In genomic region chr16:53638131-53638530, GRCm38 (mm10) we compare ENCODE assay signal across 31 mouse cellular contexts.
"Had no signal": no experiment of that assay in that cellular context is flagged by ENCODE, and none has a peak within 500 bp of the region (broad histone marks: within the 10 kb centered on the region; RNA-seq: fewer than 3 reads in every experiment).

No protein-coding gene starts in this region.

- H3K36me3 ChIP-seq: limb, embryonic 10.5 days; limb, embryonic 12.5 days; limb, embryonic 13.5 days; limb, embryonic 15.5 days; liver, embryonic 12.5 days; liver, embryonic 13.5 days; liver, embryonic 15.5 days; lung, embryonic 15.5 days; midbrain, embryonic 10.5 days; midbrain, embryonic 12.5 days; midbrain, embryonic 13.5 days; midbrain, embryonic 15.5 days; neural tube, embryonic 12.5 days had no signal

- H3K27me3 ChIP-seq: limb, embryonic 12.5 days; limb, embryonic 13.5 days; limb, embryonic 15.5 days; liver, embryonic 12.5 days; liver, embryonic 13.5 days; liver, embryonic 15.5 days; lung, embryonic 15.5 days; megakaryocyte, embryonic 14.5 days; midbrain, embryonic 12.5 days; midbrain, embryonic 13.5 days; midbrain, embryonic 15.5 days; neural tube, embryonic 12.5 days had no signal

- H3K9me3 ChIP-seq: limb, embryonic 10.5 days; limb, embryonic 12.5 days; limb, embryonic 13.5 days; limb, embryonic 15.5 days; liver, embryonic 12.5 days; liver, embryonic 13.5 days; liver, embryonic 15.5 days; lung, embryonic 15.5 days; megakaryocyte, embryonic 14.5 days; midbrain, embryonic 10.5 days; midbrain, embryonic 12.5 days; midbrain, embryonic 13.5 days; midbrain, embryonic 15.5 days; neural tube, embryonic 12.5 days had no signal

- H3K4me2 ChIP-seq: limb, embryonic 12.5 days; limb, embryonic 13.5 days; limb, embryonic 15.5 days; liver, embryonic 12.5 days; liver, embryonic 13.5 days; liver, embryonic 15.5 days; lung, embryonic 14.5 days; lung, embryonic 15.5 days; midbrain, embryonic 11.5 days; midbrain, embryonic 12.5 days; midbrain, embryonic 13.5 days; midbrain, embryonic 15.5 days; neural tube, embryonic 12.5 days had no signal

- H3K9ac ChIP-seq: limb, embryonic 12.5 days; limb, embryonic 13.5 days; limb, embryonic 15.5 days; liver, embryonic 12.5 days; liver, embryonic 13.5 days; liver, embryonic 14.5 days; liver, embryonic 15.5 days; liver, postnatal 0 days; lung, embryonic 14.5 days; lung, embryonic 15.5 days; midbrain, embryonic 12.5 days; midbrain, embryonic 13.5 days; midbrain, embryonic 15.5 days; neural tube, embryonic 12.5 days had no signal

- ATAC-seq: liver, embryonic 12.5 days; liver, postnatal 0 days; lung, postnatal 0 days; midbrain, embryonic 13.5 days; midbrain, embryonic 15.5 days; midbrain, embryonic 16.5 days had no signal

- H3K4me3 ChIP-seq: limb, embryonic 10.5 days; limb, embryonic 12.5 days; limb, embryonic 13.5 days; limb, embryonic 15.5 days; liver, embryonic 12.5 days; liver, embryonic 13.5 days; liver, embryonic 15.5 days; lung, embryonic 15.5 days; megakaryocyte, embryonic 14.5 days; midbrain, embryonic 10.5 days; midbrain, embryonic 12.5 days; midbrain, embryonic 13.5 days; midbrain, embryonic 15.5 days; myocyte; neural tube, embryonic 12.5 days had no signal

- H3K4me1 ChIP-seq: limb, embryonic 10.5 days; limb, embryonic 12.5 days; limb, embryonic 13.5 days; limb, embryonic 15.5 days; liver, embryonic 12.5 days; liver, embryonic 13.5 days; liver, embryonic 15.5 days; lung, embryonic 15.5 days; megakaryocyte, embryonic 14.5 days; midbrain, embryonic 10.5 days; midbrain, embryonic 12.5 days; midbrain, embryonic 13.5 days; midbrain, embryonic 15.5 days; neural tube, embryonic 12.5 days had no signal

- DNase-seq: left cerebral cortex, postnatal 4 days; liver; liver, embryonic 13.5 days; liver, postnatal 0 days; lung, adult 18-20 months; lung, adult 2 months; lung, embryonic 14.5 days; lung, postnatal 10 days; lung, postnatal 14 days; lung, postnatal 36 days; lung, postnatal 4 days; midbrain, embryonic 14.5 days had no signal

- H3K27ac ChIP-seq: limb, embryonic 10.5 days; limb, embryonic 12.5 days; limb, embryonic 13.5 days; limb, embryonic 15.5 days; liver, embryonic 12.5 days; liver, embryonic 13.5 days; liver, embryonic 14.5 days; liver, embryonic 15.5 days; lung, embryonic 15.5 days; macrophage; midbrain, embryonic 10.5 days; midbrain, embryonic 12.5 days; midbrain, embryonic 13.5 days; midbrain, embryonic 15.5 days; neural tube, embryonic 12.5 days had no signal
